Mouse (Mus musculus): ENCODE results near the gene Bag1. TPM values are rescaled to one million over a fixed set of nuclear protein-coding genes. Genes with fewer than 3 reads are reported as not detected.

Gene Bag1
- total RNA-seq (2021): 100 to 1,000 TPM; 152 to 154 TPM
- long read RNA-seq, experiment 1, transcript Bag1-202 (7 exons, 1,336 nt): major isoform, 158 of 161 reads
- long read RNA-seq, experiment 1, partial matches to known transcripts: 1 of 161 reads
- long read RNA-seq, experiment 1, other reads (novel, unspliced or antisense): 2 of 161 reads
- long read RNA-seq, experiment 2, transcript Bag1-202 (7 exons, 1,336 nt): major isoform, 271 of 286 reads
- long read RNA-seq, experiment 2, partial matches to known transcripts: 2 of 286 reads
- long read RNA-seq, experiment 2, other reads (novel, unspliced or antisense): 13 of 286 reads

DNA sequence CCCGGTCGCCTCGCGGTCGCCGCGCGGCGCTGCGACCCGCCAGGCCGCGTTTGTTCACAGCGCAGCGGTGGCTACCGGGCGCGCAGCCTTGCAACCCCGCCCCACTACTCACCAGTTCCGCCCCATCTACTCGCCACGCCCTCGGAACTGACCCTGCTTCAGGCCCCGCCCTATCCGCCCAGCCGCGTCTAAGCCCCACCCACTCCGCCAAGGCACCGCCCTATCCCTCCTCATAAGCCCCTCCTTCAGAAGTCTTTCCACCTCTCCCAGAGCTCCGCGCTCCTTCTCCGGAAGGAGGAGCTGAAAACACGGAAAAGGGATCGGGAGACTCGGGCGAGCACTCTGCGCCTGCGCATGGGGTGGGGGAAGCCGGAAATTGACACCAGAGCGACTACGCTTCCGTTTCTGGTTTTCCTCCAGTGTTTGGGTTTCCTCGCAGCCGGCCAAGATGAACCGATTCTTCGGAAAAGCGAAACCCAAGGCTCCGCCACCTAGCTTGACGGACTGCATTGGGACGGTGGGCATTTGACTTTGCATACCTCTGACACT is at the start of gene Bag1, which contains the start of gene Chmp5:
Bag1 (minus strand) TSS at position 135 of the 549 bp plus-strand sequence.
Chmp5 (plus strand) TSS at position 248 of the 549 bp plus-strand sequence.
- DNase-seq (ENCODE audit: low spot score in 2 of 2): peak; percentile 97 to 99

DNA sequence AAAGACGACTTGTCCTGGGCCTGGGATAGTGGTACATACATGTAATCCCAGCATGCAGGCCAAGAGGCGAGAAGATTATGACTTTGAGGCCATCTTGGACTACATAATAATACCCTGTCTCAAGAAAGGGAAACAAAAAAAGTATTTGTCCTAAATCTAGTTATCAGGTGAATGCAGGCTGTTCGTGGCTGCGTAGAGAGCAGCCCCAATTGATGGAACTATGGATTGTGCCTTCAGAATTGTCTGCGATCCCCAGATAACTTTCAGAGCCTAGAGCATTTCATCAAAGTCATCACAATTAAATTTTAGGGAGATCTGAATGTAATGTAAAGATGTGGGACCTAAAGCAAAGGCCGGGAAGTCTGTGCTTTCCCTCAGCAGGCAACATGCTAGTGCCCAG is 48.2 kb upstream of the Bag1 start:
- DNase-seq (ENCODE audit: low spot score in 2 of 2): no peak

DNA sequence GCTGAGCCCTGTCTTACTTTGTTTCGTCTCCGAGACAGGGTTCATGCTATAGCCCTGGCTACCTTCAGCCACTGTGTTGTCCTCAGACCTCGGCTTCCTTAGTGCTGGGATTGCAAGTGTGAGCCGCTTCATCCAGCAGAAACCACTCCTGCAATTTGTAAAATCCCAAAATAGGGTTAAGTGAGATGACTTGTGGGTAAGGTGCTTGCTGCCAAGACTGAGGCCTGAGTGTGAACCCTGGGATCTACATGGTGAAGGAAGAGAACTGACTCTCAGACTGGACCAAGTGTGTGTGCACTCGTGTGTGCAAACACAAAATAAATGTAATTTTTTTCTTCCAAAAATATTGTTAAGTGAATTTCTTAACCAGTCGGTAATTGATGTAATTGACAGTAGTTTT is 41.5 kb upstream of the Bag1 start:
- no peak for DNase-seq (ENCODE audit: low spot score in 2 of 2)

DNA sequence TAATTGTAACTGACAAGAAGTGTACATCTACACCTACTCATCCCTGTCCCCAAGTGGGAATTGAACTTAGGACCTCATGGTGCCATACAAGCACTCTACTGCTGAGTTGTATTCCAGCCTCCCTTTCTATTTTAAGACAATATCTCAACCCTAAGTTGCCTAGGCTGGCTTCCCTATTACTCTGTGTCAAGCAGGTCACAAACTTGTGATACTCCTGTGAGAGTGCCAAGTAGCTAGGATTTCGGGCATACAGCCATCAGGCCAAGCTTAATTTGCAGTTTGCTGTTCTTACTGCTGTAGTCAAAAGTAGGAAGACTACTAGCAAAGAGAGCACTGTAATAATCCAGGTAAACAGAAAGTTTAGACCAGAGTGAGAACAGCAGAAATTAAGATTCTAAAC is 35.6 kb upstream of the Bag1 start:
- no peak for DNase-seq (ENCODE audit: low spot score in 2 of 2)

DNA sequence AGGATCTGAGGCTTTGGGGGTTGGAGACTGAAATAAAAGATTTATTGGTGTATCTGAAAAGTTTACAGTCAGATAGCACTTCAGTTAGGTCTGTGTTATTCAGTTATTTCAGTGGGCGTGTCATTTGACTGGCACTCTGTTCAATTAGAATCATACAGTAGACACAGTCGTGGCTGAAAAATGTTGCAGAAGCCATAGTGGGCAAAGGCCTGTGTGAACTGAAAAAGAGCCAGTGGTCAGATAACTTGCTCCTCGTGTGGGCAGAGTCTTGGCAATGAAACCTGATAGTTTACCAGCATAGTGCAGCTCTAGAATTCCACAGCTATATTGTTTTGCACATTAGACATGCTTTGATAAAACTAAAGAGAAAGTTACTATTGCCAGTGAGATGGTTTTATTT is 34.4 kb upstream of the Bag1 start:
- DNase-seq (ENCODE audit: low spot score in 2 of 2): no peak

DNA sequence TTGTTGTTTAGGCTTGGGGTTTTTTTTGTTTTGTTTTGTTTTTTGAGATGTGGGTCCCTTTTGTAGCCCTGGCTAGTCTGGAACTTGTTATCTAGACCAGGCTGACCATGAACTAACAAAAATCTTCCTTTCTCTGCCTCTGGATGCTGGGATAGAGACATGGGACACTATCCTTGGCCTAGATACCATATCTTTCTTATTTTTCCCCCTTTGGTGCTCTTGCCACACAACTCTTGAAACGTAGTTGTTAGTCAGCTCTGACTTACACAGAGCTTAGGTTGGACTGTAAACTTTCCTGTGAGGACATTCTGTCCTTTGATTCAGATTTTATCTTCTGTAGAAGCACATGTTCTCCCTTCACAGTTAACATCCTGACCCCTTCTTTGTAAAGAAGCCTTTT is 31.3 kb upstream of the Bag1 start:
- DNase-seq (ENCODE audit: low spot score in 2 of 2): no peak

DNA sequence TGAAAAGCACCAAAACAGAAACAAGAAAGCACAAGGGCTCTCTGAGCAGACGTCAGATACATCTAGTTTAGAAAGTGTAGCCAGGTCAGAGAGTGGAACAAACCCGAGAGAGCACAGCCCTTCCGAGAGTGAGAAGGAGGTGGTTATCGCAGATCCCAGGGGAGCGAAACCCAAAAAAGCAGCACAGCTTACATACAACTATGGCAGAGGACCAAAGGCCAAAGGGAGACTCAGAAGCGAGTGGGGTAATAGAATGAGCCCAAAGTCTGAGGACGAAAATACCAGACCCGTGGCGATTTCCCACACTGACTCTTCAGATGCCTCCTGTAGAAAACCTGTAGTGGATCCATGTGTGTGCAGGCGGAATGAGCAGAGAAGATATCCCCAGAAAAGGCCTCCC is 28.6 kb upstream of the Bag1 start:
- no peak for DNase-seq (ENCODE audit: low spot score in 2 of 2)

DNA sequence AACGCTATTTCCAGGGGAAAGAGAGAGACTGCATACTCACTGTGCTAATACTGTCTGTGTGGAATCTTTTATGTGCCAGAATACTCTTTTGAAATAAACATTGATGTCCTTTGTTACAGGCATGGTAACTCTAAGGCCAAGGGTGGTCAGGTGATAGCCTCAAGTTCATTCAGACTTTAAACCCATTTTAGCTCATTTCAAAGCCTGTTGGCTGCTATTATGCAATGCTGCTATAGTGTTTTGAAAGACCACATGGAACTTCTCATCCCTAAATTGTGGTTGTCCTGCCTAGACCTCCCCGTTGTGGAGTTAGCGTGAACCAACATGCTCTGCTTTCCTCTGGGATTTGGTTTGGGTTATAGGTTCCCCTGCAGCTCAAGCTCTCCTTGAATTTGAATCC is 27.6 kb upstream of the Bag1 start:
- DNase-seq (ENCODE audit: low spot score in 2 of 2): no peak

DNA sequence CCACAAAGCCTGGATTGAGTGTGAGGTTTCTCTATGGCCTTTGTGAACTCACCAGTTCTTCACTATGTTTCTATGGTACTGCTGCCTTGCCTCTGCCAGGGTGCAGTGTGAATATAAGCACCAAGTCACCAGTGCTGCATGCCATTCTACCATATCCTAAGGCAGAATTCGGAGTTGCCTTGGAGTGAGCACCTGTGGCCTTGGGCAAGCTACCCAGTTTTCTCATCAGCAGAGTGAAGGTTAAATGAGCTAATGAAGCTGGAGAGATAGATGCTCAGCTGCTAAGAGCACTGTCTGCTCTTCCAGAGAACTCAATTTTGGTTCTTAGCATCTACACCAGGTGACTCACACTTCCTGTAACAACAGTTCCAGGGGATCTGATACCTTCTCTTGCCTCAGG is 25.9 kb upstream of the Bag1 start:
- DNase-seq (ENCODE audit: low spot score in 2 of 2): no peak

DNA sequence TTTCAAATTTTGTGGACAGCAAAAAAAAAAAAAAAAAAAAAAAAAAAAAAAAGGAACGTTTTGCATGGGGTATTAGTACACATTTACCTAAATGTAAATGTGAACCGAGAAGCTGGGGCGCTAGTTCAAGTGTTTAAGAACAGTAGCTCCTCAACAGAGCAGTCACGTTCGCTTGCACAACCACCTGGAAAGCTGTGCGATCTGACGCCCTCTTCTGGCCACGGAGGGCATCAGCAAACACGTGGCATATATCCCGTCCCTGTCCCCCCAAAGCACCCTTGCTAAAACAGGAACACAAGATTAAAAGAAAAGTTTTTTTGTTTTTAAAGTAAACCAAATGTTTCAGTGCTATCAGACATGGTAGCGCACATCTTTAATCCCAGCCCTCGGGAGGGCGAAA is 23.6 kb upstream of the Bag1 start:
- peak in 1 of 2 experiments; percentile 40 for DNase-seq (ENCODE audit: low spot score in 2 of 2)

DNA sequence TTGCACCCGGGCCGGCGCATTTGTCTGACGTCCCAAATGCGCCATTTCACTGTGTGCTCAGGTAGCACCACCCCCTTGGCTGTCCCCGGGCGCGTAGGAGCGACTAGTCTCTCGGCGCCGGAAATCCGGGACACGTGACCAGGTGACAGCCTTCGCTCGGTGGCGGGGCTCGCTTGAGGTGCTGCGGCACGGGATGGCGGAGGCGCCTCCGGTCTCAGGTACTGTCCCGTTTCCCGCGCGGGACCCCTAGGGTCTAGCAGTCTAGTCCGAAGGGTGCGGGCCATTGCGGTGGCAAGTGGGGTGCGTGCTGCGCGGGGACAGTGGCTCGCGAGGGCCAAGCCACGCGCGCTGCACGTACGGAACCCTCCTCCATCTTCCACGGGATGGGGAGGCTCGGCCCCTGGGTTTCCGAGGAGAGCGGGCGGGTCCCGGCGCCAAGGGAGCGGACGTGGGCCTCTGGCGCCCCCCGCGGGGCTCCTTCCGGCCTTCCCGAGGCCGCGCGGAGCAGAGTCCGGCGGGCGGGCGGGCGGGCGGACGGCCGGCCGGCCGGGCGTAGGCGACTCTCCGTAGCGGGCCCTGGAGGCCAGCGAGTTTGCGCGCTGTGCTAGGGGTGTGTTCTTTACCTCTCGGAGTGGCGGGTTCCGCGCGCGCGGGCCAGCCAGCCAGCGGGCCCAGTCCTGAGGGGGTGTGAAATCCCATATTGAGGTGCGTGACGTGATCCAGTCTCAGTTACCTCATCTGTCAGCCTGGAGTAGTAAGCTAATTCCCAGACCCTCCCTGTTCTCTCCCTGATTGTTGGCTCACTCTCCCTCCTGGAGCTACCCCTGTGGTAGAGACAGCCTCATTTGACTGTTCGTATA is 23.0 kb upstream of the Bag1 start, which contains the start of gene Nfx1:
Nfx1 (plus strand) TSS at position 65 of the 860 bp plus-strand sequence.
- peak; percentile 94 to 96 for DNase-seq (ENCODE audit: low spot score in 2 of 2)

DNA sequence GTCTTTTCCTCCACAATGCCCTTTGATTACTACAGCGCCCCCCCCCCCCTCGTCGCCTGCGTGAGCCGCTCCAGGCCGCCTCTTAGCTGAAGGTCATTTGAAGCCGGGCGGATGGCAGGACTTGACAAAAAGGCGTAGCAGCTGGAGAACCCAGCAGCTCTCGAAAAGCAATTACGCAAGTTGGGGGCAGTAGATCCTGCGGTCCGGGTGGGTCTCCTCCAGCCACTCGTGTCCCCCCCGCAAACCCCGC is 22.4 kb upstream of the Bag1 start:
- DNase-seq (ENCODE audit: low spot score in 2 of 2): no peak

DNA sequence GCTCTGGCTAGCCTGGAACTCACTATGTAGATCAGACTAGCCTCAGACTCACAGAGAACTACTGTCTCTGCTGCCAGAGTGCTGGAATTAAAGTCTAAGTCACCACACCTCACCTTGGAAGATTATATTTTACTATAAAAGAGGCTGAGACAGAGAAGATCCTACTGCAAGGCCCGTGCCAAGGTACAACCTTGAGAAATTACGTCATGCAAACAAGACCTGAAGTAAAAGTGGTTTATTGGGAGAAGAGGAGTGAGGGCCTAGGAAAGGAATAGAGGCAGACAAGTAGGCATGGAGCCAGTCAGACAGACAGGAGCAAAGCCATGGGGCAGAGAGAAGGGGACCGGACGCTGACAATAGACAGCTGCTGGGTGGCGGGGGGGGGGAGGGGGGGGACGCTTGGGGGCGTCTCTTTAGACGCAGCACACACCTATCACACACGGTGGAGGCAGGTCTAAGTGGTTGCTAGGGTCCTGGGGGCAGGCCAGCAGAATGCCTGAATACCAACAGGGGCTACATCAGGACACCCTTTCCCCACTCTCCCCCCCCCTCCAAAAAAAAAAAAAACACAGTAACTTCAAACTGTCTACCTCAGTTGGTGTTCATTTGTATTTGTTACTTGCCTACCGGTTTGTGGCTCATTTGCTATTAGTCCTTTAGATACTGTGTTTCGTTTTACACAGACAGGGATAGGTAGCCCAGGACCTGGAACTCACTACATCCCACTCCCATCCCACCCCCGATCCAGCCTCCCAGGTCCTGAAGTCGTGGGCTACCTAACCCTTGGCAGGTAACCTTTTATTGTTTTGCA is 21.9 kb upstream of the Bag1 start:
- DNase-seq (ENCODE audit: low spot score in 2 of 2): no peak

DNA sequence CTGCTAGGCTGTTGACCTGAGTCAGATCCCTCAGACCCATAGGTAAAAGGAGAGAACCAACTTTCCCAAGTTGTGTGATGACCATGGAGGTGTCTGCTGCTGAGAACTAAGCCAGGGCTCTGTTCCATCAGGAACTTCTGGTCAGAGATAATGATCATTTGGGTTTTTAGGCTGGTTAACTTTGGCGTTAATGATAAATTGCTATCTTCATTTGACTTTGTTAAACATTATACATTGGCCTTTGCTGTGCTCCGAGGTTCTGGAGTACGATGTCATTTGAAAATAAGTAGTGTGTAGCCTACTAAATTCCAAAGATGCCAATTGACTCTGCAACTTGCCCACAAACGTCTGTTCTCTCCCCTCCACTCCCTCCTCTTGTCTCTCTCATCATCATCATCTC is 21.1 kb upstream of the Bag1 start:
- DNase-seq (ENCODE audit: low spot score in 2 of 2): no peak

DNA sequence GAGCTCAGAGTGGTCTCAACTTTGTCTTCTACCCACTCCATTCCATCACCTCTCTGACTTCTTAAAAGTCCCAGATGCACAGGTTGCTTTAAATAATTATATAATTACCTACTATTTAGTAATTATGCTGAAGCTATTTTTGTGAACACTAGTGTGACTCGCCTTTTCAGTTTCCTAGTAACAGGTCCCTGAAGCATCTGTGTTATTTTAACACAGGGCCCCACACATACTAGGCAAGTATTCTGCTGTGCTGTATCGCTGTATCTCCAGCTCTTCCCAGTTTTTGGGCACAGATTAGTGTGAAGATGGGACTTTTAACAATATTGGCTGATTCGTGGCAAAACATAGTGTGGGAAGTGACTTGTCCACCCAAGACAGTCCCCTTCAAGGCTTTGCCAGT is 15.4 kb upstream of the Bag1 start:
- DNase-seq (ENCODE audit: low spot score in 2 of 2): peak in 1 of 2 experiments; percentile 37

DNA sequence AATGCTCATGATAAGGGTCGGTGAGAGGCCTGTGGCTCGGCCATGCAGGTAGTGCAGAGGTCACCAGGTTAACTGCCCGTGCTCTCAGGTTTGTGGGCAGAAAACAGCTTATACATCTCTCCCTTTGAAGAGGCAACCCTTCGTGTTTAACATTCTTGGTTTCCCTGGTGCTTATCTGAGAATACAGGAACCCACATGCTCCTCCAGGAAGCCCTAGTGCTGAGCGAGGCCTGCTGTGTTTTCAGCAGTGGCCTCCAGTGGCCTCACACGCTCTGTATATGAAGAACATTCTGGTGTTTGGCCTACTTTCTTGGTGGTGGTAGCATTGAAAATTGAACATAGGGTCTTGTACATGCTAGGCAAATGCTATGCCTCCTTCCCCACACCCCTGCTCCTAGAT is 7.8 kb upstream of the Bag1 start:
- DNase-seq (ENCODE audit: low spot score in 2 of 2): no peak

DNA sequence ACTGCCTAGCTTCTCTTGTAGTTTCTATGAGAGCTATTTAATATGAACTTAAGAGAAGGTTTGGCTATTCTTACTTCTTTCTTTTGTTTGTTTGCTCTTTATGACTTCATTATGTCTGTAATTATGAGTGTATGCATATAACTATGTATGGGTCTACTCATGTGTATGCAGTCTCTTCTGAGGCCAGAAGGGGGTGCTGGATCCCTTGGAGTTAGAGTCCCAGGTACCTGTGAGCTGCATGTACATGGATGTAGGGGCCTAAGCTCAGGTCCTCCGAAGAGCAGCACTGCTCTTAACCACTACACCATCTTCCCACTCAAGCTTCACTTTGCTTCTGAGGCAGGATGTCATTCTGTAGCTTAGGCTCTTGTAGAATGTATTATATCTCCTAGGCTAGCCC is 5.4 kb upstream of the Bag1 start:
- no peak for DNase-seq (ENCODE audit: low spot score in 2 of 2)

DNA sequence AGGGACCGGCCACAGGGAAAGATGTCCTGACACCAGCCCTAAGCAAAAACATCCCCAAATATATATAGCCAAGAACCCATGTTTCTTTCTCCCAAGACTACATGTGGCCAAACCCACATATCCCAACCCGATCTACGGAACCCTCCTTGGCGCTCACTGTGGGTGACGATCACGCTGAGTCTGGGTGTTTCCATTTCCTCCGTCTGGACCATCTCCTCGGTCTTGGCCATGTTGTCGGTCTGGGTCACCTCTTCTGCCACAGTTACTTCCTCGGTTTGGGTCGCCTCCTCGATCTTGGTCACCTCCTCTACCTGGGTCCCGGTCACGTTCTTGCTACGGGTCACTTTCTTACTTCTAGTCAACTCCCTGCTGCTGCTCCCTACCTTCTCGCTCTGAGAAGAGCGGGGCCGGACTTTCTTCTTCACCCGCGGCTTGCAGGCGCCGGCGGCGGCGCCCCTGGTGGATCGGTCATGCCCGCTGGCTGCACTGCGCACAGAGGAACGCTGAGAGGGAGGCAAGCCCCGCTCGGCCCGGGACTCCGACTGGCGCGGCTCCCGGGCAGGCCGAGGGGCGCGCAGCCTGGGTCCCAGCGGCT is 432 bp downstream of the Bag1 start:
- no peak for DNase-seq (ENCODE audit: low spot score in 2 of 2)

DNA sequence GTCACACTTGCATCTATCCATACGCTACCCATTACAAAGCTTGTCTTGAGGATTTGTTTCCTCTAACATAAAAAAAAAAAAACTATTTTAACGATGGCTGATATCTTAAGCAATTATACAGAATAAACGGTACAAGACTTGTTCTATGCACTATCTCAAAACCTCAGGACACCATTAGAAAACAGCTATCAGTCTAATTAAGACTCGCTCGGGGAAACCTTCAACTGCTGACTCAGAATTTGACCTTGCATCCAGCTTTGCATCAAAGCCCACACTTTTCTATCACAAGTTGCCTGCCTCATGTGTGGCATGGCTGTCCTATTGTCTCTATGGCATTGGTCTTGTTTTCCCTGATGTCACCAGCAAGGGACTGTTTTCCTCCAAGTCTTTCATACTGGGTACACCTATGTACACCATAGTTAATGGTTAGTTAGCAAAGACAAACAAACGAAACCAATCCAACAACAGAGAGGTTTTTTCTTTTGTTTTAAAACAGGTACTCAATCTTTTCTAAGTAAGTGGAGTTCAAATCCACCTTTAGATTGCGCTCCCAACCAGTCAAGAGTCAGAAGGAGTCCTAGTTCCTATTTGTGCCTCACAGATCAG is 1.5 kb downstream of the Bag1 start:
- DNase-seq (ENCODE audit: low spot score in 2 of 2): no peak

DNA sequence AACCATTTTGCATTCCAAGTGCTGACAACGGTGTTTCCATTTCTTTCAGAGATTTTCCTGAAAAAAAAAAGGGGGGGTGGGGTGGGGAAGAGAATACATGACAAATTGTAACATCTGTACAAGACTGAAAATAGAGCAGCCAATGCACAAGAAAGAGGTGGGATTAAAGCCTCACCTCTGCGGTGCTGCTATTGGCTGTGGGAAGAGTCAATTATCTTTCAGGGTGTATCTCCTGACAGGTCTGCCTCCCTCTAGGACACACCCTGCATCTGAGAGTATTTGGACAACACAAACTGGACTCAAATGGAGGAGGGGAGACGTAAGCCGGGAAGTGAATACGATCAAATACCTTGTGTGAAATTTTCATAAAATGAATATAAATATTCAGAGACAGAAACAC is 4.4 kb downstream of the Bag1 start:
- no peak for DNase-seq (ENCODE audit: low spot score in 2 of 2)

DNA sequence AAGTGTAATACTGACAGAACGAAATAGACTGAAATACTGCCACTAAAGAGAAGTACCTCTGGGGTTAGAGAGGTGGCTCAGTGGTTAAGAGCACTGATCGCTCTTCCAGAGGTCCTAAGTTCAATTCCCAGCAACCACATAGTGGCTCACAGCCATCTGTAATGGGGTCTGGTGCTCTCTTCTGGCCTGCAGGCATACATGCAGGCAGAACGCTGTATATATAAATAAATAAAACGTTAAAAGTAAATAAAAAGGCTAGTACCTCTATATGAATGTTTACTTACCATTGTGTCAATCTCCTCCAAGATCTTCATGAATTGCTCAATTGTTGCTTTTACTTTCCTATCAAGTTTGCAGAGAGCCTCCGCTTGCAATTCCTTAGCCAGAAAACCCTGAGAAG is 9.3 kb downstream of the Bag1 start:
- DNase-seq (ENCODE audit: low spot score in 2 of 2): no peak

All from layer of hippocampus, postnatal 14 days (tissue).